ENCODE assay signal across 11 mouse cellular contexts in the genomic region with DNA sequence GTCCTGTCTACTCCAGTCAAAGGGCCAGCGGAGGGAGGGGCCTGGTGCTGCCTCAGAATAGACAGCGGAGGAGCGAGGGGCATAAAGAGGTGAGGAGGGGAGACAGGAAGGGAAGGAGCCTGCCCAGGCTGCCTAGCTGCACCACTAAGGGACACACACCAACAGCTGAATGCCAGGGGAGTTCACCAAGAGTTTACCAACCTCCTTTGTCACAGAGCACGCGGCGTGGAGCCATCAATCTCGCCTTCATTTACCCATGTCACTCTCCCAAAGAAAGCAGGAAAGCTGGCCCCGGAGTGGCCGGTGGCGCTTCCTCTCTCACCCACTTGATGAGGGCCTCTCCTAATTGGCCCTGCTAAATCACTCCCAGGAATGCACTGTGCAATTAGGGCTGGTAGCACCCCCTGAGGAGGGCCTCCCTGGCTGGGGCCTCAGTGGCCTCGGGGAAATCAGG. TPM values are rescaled to one million over a fixed set of nuclear protein-coding genes. Genes with fewer than 3 reads are reported as not detected.
A peak's percentile ranks its signal among the peaks of the same experiment; 100 is the strongest.
DNase-seq lines count a peak whose midpoint lies in the region; ATAC-seq and TF ChIP-seq lines count a peak whose summit lies in the region.
"Had no signal": no experiment of that assay in that cellular context is flagged by ENCODE, and none has a peak within 500 bp of the region (broad histone marks: within the 10 kb centered on the region; RNA-seq: fewer than 3 reads in every experiment).

No protein-coding gene starts in this region.

- peaks cover under 1% of the 10 kb centered on the region; the same call in 1 of the 2 replicates for H3K4me1 ChIP-seq in liver, postnatal 0 days (ENCODE audit: insufficient read depth)
- peaks cover 67% of the 10 kb centered on the region for H3K4me1 ChIP-seq in embryonic facial prominence, embryonic 15.5 days
- H3K4me1 ChIP-seq in intestine, embryonic 16.5 days (ENCODE audit: control insufficient read depth, insufficient read depth, low read length), result peaks cover 52% of the 10 kb centered on the region

- 11% methylated on average over 11 of the region's 11 CpGs for WGBS in liver, postnatal 0 days (ENCODE audit: insufficient replicate concordance)
- WGBS in embryonic facial prominence, embryonic 15.5 days, result 23% methylated on average over 11 of the region's 11 CpGs
- WGBS in intestine, embryonic 16.5 days, result 22% methylated on average over 11 of the region's 11 CpGs

- TF ChIP-seq CTCF in liver, postnatal 0 days (IDR thresholded peaks at IDR 0.05; ENCODE audit: low read depth), result no peak

- H3K9me3 ChIP-seq in liver, postnatal 0 days (ENCODE audit: low read length), result no peaks in the 10 kb centered on the region
- H3K9me3 ChIP-seq in embryonic facial prominence, embryonic 15.5 days (replicated peaks), result no peaks in the 10 kb centered on the region
- H3K9me3 ChIP-seq in intestine, embryonic 16.5 days (ENCODE audit: control insufficient read depth, low read length), result no peaks in the 10 kb centered on the region

- no peak for ATAC-seq in liver, postnatal 0 days
- peak; percentile 41; the same call in 1 of the 2 replicates for ATAC-seq in embryonic facial prominence, embryonic 15.5 days (ENCODE audit: insufficient number of reproducible peaks, low FRiP score, low TSS enrichment, low read depth)
- ATAC-seq in intestine, embryonic 16.5 days, result peak; percentile 46; the same call in 1 of the 2 replicates
- no peak for ATAC-seq in CD4-positive, CD25-positive, alpha-beta regulatory T cell, adult 4 months

- no peak for TF ChIP-seq EP300 in liver, postnatal 0 days (IDR thresholded peaks at IDR 0.05; ENCODE audit: low read depth)

- H3K4me2 ChIP-seq in liver, postnatal 0 days (ENCODE audit: low read depth, low read length), result no peak overlapping the region
- no peak overlapping the region for H3K4me2 ChIP-seq in embryonic facial prominence, embryonic 15.5 days (replicated peaks)
- H3K4me2 ChIP-seq in intestine, embryonic 16.5 days (ENCODE audit: low read depth, low read length), result peak overlapping the region; percentile 35; the same call in 1 of the 2 replicates

- no peak overlapping the region for H3K27ac ChIP-seq in liver, postnatal 0 days (ENCODE audit: low read depth)
- no peak overlapping the region for H3K27ac ChIP-seq in embryonic facial prominence, embryonic 15.5 days (replicated peaks)
- H3K27ac ChIP-seq in intestine, embryonic 16.5 days (ENCODE audit: low read length), result no peak overlapping the region

- H3K27me3 ChIP-seq in liver, postnatal 0 days (ENCODE audit: insufficient read depth, low read length), result peaks cover 26% of the 10 kb centered on the region
- H3K27me3 ChIP-seq in embryonic facial prominence, embryonic 15.5 days, result peaks cover 9% of the 10 kb centered on the region; the same call in 1 of the 2 replicates
- no peaks in the 10 kb centered on the region for H3K27me3 ChIP-seq in intestine, embryonic 16.5 days (replicated peaks; ENCODE audit: control insufficient read depth, insufficient read depth, low read length)

- H3K4me3 ChIP-seq in liver, postnatal 0 days (ENCODE audit: low read depth, low read length), result no peak overlapping the region
- no peak overlapping the region for H3K4me3 ChIP-seq in embryonic facial prominence, embryonic 15.5 days (replicated peaks)
- H3K4me3 ChIP-seq in intestine, embryonic 16.5 days (ENCODE audit: low read length), result peak overlapping the region; percentile 2; the same call in 1 of the 2 replicates
- H3K4me3 ChIP-seq: myocyte had no signal

- H3K36me3 ChIP-seq in liver, postnatal 0 days (replicated peaks; ENCODE audit: insufficient read depth, low read length), result no peaks in the 10 kb centered on the region
- no peaks in the 10 kb centered on the region for H3K36me3 ChIP-seq in embryonic facial prominence, embryonic 15.5 days
- no peaks in the 10 kb centered on the region for H3K36me3 ChIP-seq in intestine, embryonic 16.5 days (ENCODE audit: control insufficient read depth, insufficient read depth, low read length)

- no peak overlapping the region for H3K9ac ChIP-seq in liver, postnatal 0 days (replicated peaks)
- no peak overlapping the region for H3K9ac ChIP-seq in embryonic facial prominence, embryonic 15.5 days
- H3K9ac ChIP-seq in intestine, embryonic 16.5 days (ENCODE audit: low read depth, low read length), result no peak overlapping the region; the same call in 1 of the 2 replicates

- DNase-seq in liver, result peak; percentile 10
- no peak for DNase-seq in liver, postnatal 0 days
- DNase-seq in retina, embryonic 14.5 days (ENCODE audit: low spot score), result peak; percentile 89
- no peak for DNase-seq in testis, postnatal 10 days (ENCODE audit: low spot score)
- DNase-seq in adrenal gland, adult 2 months, result no peak
- DNase-seq: adrenal gland, postnatal 25 days had no signal

RNA-seq across cellular contexts. Expression of gene Atoh8, which starts 13.1 kb away (rescaled TPM):
- polyA plus RNA-seq in liver, postnatal 0 days (2015; fragmentation: Nextera tagmentation; extraction: Ambion mirVana), result 0.96 and 1.3 TPM in 2 replicates
- 18.0 and 18.4 TPM in 2 replicates for polyA plus RNA-seq in embryonic facial prominence, embryonic 15.5 days (2015; fragmentation: Nextera tagmentation; extraction: Ambion mirVana)
- polyA plus RNA-seq in intestine, embryonic 16.5 days (2015; fragmentation: Nextera tagmentation; extraction: Ambion mirVana), result 9.3 and 9.6 TPM in 2 replicates
- total RNA-seq in adrenal gland, adult 2 months (2021), result 1 to 10 TPM; 2.3 to 3.1 TPM
- polyA plus RNA-seq in adrenal gland, adult 2 months (2012; rRNA removed), result 5.5 and 8.3 TPM in 2 replicates
- polyA plus RNA-seq in CD4-positive, CD25-positive, alpha-beta regulatory T cell, adult 4 months (2017; shearing (Covaris generic)), result not detected
- total RNA-seq: hematopoietic stem cell, adult 5-6 weeks had no signal

Comparison
In these comparisons a context has a peak if more than half of its experiments do, and no peak if none do; other contexts are left out.
1. DNase-seq: peak in liver (single experiment) and retina, embryonic 14.5 days (single experiment); none in liver, postnatal 0 days (single experiment), testis, postnatal 10 days (single experiment) and adrenal gland, adult 2 months (single experiment).
2. ATAC-seq: peak in embryonic facial prominence, embryonic 15.5 days (single experiment) and intestine, embryonic 16.5 days (single experiment); none in liver, postnatal 0 days (single experiment) and CD4-positive, CD25-positive, alpha-beta regulatory T cell, adult 4 months (single experiment).